Mouse (Mus musculus): ENCODE data around the gene Tcerg1l. TPM values are rescaled to one million over a fixed set of nuclear protein-coding genes. Genes with fewer than 3 reads are reported as not detected.

The Tcerg1l gene
- total RNA-seq, 2 experiments from 2014 or later = not detected

GRCm38 (mm10) chr7:138373530-138373929, 24.0 kb downstream of the Tcerg1l start:
- no peak for ATAC-seq (replicated peaks; ENCODE audit: low FRiP score, low TSS enrichment, poor library complexity, severe bottlenecking)

- ATAC-seq (replicated peaks; ENCODE audit: low FRiP score, low TSS enrichment, poor library complexity, severe bottlenecking) = no peak
These were observed 30.0 kb downstream of the Tcerg1l start for GRCm38 (mm10) chr7:138367570-138367969.

- ATAC-seq (replicated peaks; ENCODE audit: low FRiP score, low TSS enrichment, poor library complexity, severe bottlenecking) = no peak
These were observed 32.0 kb downstream of the Tcerg1l start for GRCm38 (mm10) chr7:138365519-138365918.

- ATAC-seq (replicated peaks; ENCODE audit: low FRiP score, low TSS enrichment, poor library complexity, severe bottlenecking) = no peak
These were observed 40.1 kb downstream of the Tcerg1l start for GRCm38 (mm10) chr7:138357475-138357874.

- no peak for ATAC-seq (replicated peaks; ENCODE audit: low FRiP score, low TSS enrichment, poor library complexity, severe bottlenecking)
These were observed 40.7 kb downstream of the Tcerg1l start for GRCm38 (mm10) chr7:138356655-138357449.

GRCm38 (mm10) chr7:138345451-138345850, 52.1 kb downstream of the Tcerg1l start:
- no peak for ATAC-seq (replicated peaks; ENCODE audit: low FRiP score, low TSS enrichment, poor library complexity, severe bottlenecking)

GRCm38 (mm10) chr7:138338451-138338850, 59.1 kb downstream of the Tcerg1l start:
- no peak for ATAC-seq (replicated peaks; ENCODE audit: low FRiP score, low TSS enrichment, poor library complexity, severe bottlenecking)

GRCm38 (mm10) chr7:138337946-138338345, 59.6 kb downstream of the Tcerg1l start:
- no peak for ATAC-seq (replicated peaks; ENCODE audit: low FRiP score, low TSS enrichment, poor library complexity, severe bottlenecking)

GRCm38 (mm10) chr7:138332504-138333168, 64.9 kb downstream of the Tcerg1l start:
- ATAC-seq (replicated peaks; ENCODE audit: low FRiP score, low TSS enrichment, poor library complexity, severe bottlenecking) = no peak

- no peak for ATAC-seq (replicated peaks; ENCODE audit: low FRiP score, low TSS enrichment, poor library complexity, severe bottlenecking)
These were observed 66.3 kb downstream of the Tcerg1l start for GRCm38 (mm10) chr7:138331266-138331665.

GRCm38 (mm10) chr7:138328637-138329036, 68.9 kb downstream of the Tcerg1l start:
- ATAC-seq (replicated peaks; ENCODE audit: low FRiP score, low TSS enrichment, poor library complexity, severe bottlenecking) = no peak

- ATAC-seq (replicated peaks; ENCODE audit: low FRiP score, low TSS enrichment, poor library complexity, severe bottlenecking) = no peak
These were observed 70.8 kb downstream of the Tcerg1l start for GRCm38 (mm10) chr7:138326760-138327159.

GRCm38 (mm10) chr7:138313733-138314132, 83.8 kb downstream of the Tcerg1l start:
- ATAC-seq (replicated peaks; ENCODE audit: low FRiP score, low TSS enrichment, poor library complexity, severe bottlenecking) = no peak

GRCm38 (mm10) chr7:138306126-138306525, 91.4 kb downstream of the Tcerg1l start:
- ATAC-seq (replicated peaks; ENCODE audit: low FRiP score, low TSS enrichment, poor library complexity, severe bottlenecking) = no peak

GRCm38 (mm10) chr7:138284790-138285189, 112.7 kb downstream of the Tcerg1l start:
- no peak for ATAC-seq (replicated peaks; ENCODE audit: low FRiP score, low TSS enrichment, poor library complexity, severe bottlenecking)

GRCm38 (mm10) chr7:138275263-138275662, 122.3 kb downstream of the Tcerg1l start:
- ATAC-seq (replicated peaks; ENCODE audit: low FRiP score, low TSS enrichment, poor library complexity, severe bottlenecking) = no peak

GRCm38 (mm10) chr7:138271328-138271727, 126.2 kb downstream of the Tcerg1l start:
- ATAC-seq (replicated peaks; ENCODE audit: low FRiP score, low TSS enrichment, poor library complexity, severe bottlenecking) = no peak

GRCm38 (mm10) chr7:138269386-138269785, 128.1 kb downstream of the Tcerg1l start:
- ATAC-seq (replicated peaks; ENCODE audit: low FRiP score, low TSS enrichment, poor library complexity, severe bottlenecking) = no peak

- no peak for ATAC-seq (replicated peaks; ENCODE audit: low FRiP score, low TSS enrichment, poor library complexity, severe bottlenecking)
These were observed 129.4 kb downstream of the Tcerg1l start for GRCm38 (mm10) chr7:138267976-138268646.

GRCm38 (mm10) chr7:138248612-138249011, 148.9 kb downstream of the Tcerg1l start:
- ATAC-seq (replicated peaks; ENCODE audit: low FRiP score, low TSS enrichment, poor library complexity, severe bottlenecking) = no peak

All from megakaryocyte-erythroid progenitor cell, adult 5-6 weeks (primary cell).